Mouse (Mus musculus) olfactory bulb, adult 2 months (tissue): ENCODE results near the gene Magix. TPM values are rescaled to one million over a fixed set of nuclear protein-coding genes. Genes with fewer than 3 reads are reported as not detected.
A peak's percentile ranks its signal among the peaks of the same experiment; 100 is the strongest.
"Not testable (repeated sequence)": the region's sequence is repeated elsewhere in the genome, so short reads cannot be mapped to it uniquely, and the experiment has no call there.

Experiments used
- H3K27ac ChIP-seq: fragments of 200-500 bp; 2 replicates; pipeline ENCODE4 v1.5.1; 2012; ENCODE audit warnings: low read depth, low read length; ENCODE audit not compliant: insufficient read depth
- H3K4me1 ChIP-seq: fragments of 200-500 bp; 2 replicates; pipeline ENCODE4 v1.6.1; 2012; ENCODE audit warnings: low read length; ENCODE audit not compliant: control insufficient read depth, insufficient read depth
- H3K4me3 ChIP-seq: fragments of 200-500 bp; 2 replicates; pipeline ENCODE4 v1.5.1; 2012; ENCODE audit warnings: mild to moderate bottlenecking, low read depth, low read length, moderate library complexity; ENCODE audit not compliant: insufficient read depth
- CTCF ChIP-seq: fragments of 200-500 bp; IDR thresholded peaks from 2 replicates; pipeline ENCODE4 v1.5.1; 2012; ENCODE audit warnings: low read depth, mild to moderate bottlenecking, low read length, moderate library complexity; ENCODE audit not compliant: insufficient read depth
- POLR2A ChIP-seq: fragments of 200-500 bp; IDR thresholded peaks from 2 replicates; pipeline ENCODE4 v1.6.1; 2012; ENCODE audit warnings: mild to moderate bottlenecking, low read depth, low read length, moderate library complexity; ENCODE audit not compliant: insufficient read depth
- WGBS: fragments of 180-500 bp; shearing (Covaris S2); methylation state at CpG from one replicate; pipeline ENCODE4 v1.1.7; 2018; 5-methylcytosine and 5-hydroxymethylcytosine counted together
- polyA plus RNA-seq: library from polyadenylated mRNA; stranded (reverse); fragments of >200 nt; gene quantifications from 2 replicates; pipeline ENCODE4 v1.2.4, GENCODE M21; 2012; ENCODE audit warnings: low replicate concordance; ENCODE audit not compliant: missing spikeins, insufficient read depth, insufficient read length

Gene Magix
- polyA plus RNA-seq = not detected in 2 replicates

GRCm38 (mm10) chrX:7680864-7681263, at the start of gene Magix:
Gene Magix, minus strand, starts transcription at chrX:7681251.
- no peak within 1 kb of the TSS for H3K27ac ChIP-seq
- no peak within 1 kb of the TSS; the same call in 1 of the 2 replicates for H3K4me3 ChIP-seq
- TF ChIP-seq CTCF (no peak), POLR2A (no peak)
- H3K4me1 ChIP-seq = no peaks in the 10 kb centered on the region
- WGBS = 66% methylated on average over 14 of the region's 14 CpGs

- no peak for TF ChIP-seq POLR2A
- TF ChIP-seq CTCF = no peak
- Histone ChIP-seq H3K4me1 (peaks cover 5% of the 10 kb centered on the region), H3K27ac (peak overlapping the region; percentile 69; the same call in 1 of the 2 replicates), H3K4me3 (peak overlapping the region; percentile 92)
- 28% methylated on average over 4 of the region's 4 CpGs for WGBS
These were observed 47.8 kb upstream of the Magix start for GRCm38 (mm10) chrX:7728922-7729265.

GRCm38 (mm10) chrX:7728215-7728921, 47.3 kb upstream of the Magix start, which contains the start of gene Praf2:
Gene Praf2, plus strand, starts transcription at chrX:7728439.
- 17% methylated on average over 42 of the region's 42 CpGs for WGBS
- no peak for TF ChIP-seq CTCF
- TF ChIP-seq POLR2A = no peak
- peaks cover 6% of the 10 kb centered on the region; the same call in 1 of the 2 replicates for H3K4me1 ChIP-seq
- peak within 1 kb of the TSS; percentile 92 for H3K4me3 ChIP-seq
- H3K27ac ChIP-seq = peak within 1 kb of the TSS; percentile 69

GRCm38 (mm10) chrX:7727176-7727575, 46.1 kb upstream of the Magix start:
- Histone ChIP-seq H3K27ac (no peak overlapping the region), H3K4me1 (peaks cover 6% of the 10 kb centered on the region; the same call in 1 of the 2 replicates), H3K4me3 (no peak overlapping the region)
- WGBS = 85% methylated on average over 13 of the region's 13 CpGs
- TF ChIP-seq POLR2A (no peak), CTCF (no peak)

- no peak overlapping the region for H3K27ac ChIP-seq
- H3K4me3 ChIP-seq = no peak overlapping the region
- WGBS = 87% methylated on average over 12 of the region's 12 CpGs
- no peak for TF ChIP-seq POLR2A
- no peak for TF ChIP-seq CTCF
- H3K4me1 ChIP-seq = peaks cover 6% of the 10 kb centered on the region; the same call in 1 of the 2 replicates
These were observed 44.8 kb upstream of the Magix start for GRCm38 (mm10) chrX:7725841-7726240.

- Histone ChIP-seq H3K4me3 (no peak overlapping the region), H3K27ac (no peak overlapping the region), H3K4me1 (peaks cover 3% of the 10 kb centered on the region; the same call in 1 of the 2 replicates)
- no peak for TF ChIP-seq POLR2A
- no peak for TF ChIP-seq CTCF
- WGBS = 85% methylated on average over 7 of the region's 7 CpGs
These were observed 43.1 kb upstream of the Magix start for GRCm38 (mm10) chrX:7724135-7724534.

GRCm38 (mm10) chrX:7722691-7723090, 41.6 kb upstream of the Magix start:
- Histone ChIP-seq H3K4me1 (peaks cover 3% of the 10 kb centered on the region; the same call in 1 of the 2 replicates), H3K27ac (no peak overlapping the region), H3K4me3 (peak overlapping the region; percentile 60)
- WGBS = 21% methylated on average over 4 of the region's 4 CpGs
- TF ChIP-seq POLR2A (no peak), CTCF (no peak)

GRCm38 (mm10) chrX:7722282-7722611, 41.2 kb upstream of the Magix start:
- Histone ChIP-seq H3K27ac (0 out of 2 replicates have a peak overlapping the region, but pooled peaks have one; percentile 37), H3K4me3 (peak overlapping the region; percentile 60), H3K4me1 (peaks cover 3% of the 10 kb centered on the region; the same call in 1 of the 2 replicates)
- 13% methylated on average over 11 of the region's 11 CpGs for WGBS
- no peak for TF ChIP-seq CTCF
- 0 out of 2 replicates have a peak, but pooled peaks have one; percentile 48 for TF ChIP-seq POLR2A

- WGBS = 22% methylated on average over 22 of the region's 22 CpGs
These were observed 40.6 kb upstream of the Magix start, which contains the start of gene Gm45208 for GRCm38 (mm10) chrX:7721514-7722281. Gene Gm45208, plus strand, starts transcription at chrX:7722245.

GRCm38 (mm10) chrX:7716058-7716457, 35.0 kb upstream of the Magix start:
- not testable (repeated sequence) for H3K27ac ChIP-seq, H3K4me3 ChIP-seq, H3K4me1 ChIP-seq
- 35% methylated on average over 1 of the region's 1 CpGs for WGBS

More at GRCm38 (mm10) chrX:7721514-7722281, 40.6 kb upstream of the Magix start, which contains the start of gene Gm45208:
- TF ChIP-seq CTCF (no peak), POLR2A (no peak; the same call in 1 of the 2 replicates)
- Histone ChIP-seq H3K4me3 (peak within 1 kb of the TSS; percentile 60), H3K4me1 (peaks cover 3% of the 10 kb centered on the region; the same call in 1 of the 2 replicates), H3K27ac (peak within 1 kb of the TSS; percentile 85)

- Histone ChIP-seq H3K27ac (peak within 1 kb of the TSS; percentile 90; the same call in 1 of the 2 replicates), H3K4me3 (peak within 1 kb of the TSS; percentile 41)
- H3K4me1 ChIP-seq = not testable (repeated sequence)
- 18% methylated on average over 46 of the region's 60 CpGs for WGBS
These were observed 33.3 kb upstream of the Magix start, which contains the start of gene Wdr45 for GRCm38 (mm10) chrX:7714135-7714899. Gene Wdr45, plus strand, starts transcription at chrX:7714333.

- not testable (repeated sequence) for H3K27ac ChIP-seq, H3K4me1 ChIP-seq
- H3K4me3 ChIP-seq = peak overlapping the region; percentile 30; the same call in 1 of the 2 replicates
- WGBS = 24% methylated on average over 6 of the region's 12 CpGs
These were observed 32.7 kb upstream of the Magix start for GRCm38 (mm10) chrX:7713764-7714134.
